Mouse (Mus musculus) kidney, postnatal 36 days (tissue): ENCODE results near the gene Slc35g3.
A peak's percentile ranks its signal among the peaks of the same experiment; 100 is the strongest.

Experiments
- DNase-seq, 2 experiments: peaks; one replicate each; pipeline ENCODE4 v3.0.0; 2021 to 2022; ENCODE audit warnings: mixed read lengths in 2 of 2

Gene Slc35g3

GRCm38 (mm10) chr11:69781828-69782227 is 20.1 kb upstream of the Slc35g3 start:
- DNase-seq, result no peak

DNA sequence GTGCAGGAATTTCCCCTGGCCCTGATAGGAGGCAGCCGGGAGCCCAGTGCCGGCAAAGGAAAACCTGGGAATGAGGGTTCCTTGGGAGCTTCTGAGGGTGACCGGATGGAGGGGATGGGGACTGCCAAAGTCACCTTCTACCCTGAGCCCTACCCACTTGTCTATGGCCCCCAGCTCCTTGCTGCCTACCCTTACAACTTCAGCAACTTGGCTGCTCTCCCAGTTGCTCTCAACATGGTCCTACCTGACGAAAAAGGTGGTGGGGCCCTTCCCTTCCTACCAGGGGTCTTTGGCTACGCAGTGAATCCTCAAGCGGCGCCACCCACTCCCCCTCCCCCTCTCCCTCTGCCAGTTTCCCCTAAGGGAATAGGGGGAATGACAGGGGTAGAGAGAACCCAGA is 17.2 kb upstream of the Slc35g3 start:
- DNase-seq, result no peak

DNA sequence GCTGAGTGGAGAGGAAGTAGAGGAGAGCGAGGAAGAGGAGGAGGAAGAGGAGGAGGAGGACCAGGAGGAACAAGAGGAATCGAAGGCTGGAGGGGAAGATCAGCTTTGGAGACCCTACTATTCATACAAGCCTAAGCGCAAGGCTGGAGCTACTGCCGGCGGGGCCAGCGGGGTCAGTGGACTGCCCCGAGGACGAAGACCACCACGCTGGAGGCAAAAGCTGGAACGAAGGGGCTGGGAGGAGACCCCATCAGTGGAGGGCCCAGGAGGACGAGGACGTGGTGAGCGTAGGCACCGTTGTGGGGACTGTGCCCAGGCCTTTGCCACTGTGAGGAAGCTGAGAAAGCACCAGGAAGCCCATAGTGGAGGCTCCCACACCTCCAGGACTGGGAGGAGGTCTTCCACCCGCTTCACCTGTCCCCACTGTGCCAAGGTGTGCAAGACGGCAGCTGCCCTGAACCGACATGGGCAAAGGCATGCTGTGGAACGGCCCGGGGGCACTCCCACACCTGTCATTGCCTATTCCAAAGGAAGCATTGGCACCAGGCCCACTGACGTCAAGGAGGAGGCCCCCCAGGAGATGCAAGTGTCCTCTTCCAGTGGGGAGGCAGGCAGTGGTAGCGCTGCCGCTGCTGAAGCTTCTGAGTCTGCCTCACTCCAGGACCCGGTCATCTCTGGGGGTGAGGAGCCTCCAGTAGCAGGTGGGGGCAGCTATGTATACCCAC is 16.7 kb upstream of the Slc35g3 start:
- peak in 1 of 2 experiments; percentile 33 for DNase-seq

DNA sequence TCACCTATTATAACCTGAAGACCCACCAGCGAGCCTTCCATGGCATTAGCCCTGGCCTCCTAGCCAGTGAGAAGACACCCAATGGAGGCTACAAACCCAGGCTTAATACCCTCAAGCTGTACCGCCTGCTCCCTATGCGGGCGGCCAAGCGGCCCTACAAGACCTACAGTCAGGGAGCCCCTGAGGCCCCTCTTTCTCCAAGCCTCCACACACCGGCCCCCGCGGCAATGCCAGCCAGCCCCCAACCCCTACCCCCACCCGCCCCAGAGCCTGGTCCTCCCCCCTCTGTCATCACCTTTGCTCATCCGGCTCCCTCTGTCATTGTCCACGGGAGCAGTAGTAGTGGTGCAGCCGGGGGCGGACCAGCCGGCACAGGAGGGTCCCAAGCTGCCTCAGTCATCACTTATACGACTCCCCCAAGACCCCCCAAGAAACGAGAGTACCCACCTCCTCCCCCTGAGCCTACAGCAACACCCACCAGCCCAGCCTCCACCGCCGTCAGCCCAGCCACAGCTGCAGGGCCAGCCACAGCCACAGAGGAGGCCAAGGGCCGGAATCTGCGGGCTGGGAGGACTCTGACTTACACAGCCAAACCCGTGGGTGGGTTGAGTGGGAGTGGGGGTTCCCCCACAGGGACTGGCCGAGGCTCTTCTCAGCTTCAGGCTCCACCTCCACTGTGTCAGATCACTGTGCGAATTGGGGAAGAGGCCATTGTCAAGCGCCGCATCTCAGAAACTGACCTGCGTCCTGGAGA is 15.9 kb upstream of the Slc35g3 start:
- no peak for DNase-seq

GRCm38 (mm10) chr11:69776488-69776887 is 14.7 kb upstream of the Slc35g3 start:
- no peak for DNase-seq

- no peak for DNase-seq
Observed at GRCm38 (mm10) chr11:69775716-69776115, 13.9 kb upstream of the Slc35g3 start.

- no peak for DNase-seq
Observed at GRCm38 (mm10) chr11:69774961-69775360, 13.2 kb upstream of the Slc35g3 start.

GRCm38 (mm10) chr11:69767625-69767909 is 5.8 kb upstream of the Slc35g3 start:
- peak; percentile 21 to 32 for DNase-seq

DNA sequence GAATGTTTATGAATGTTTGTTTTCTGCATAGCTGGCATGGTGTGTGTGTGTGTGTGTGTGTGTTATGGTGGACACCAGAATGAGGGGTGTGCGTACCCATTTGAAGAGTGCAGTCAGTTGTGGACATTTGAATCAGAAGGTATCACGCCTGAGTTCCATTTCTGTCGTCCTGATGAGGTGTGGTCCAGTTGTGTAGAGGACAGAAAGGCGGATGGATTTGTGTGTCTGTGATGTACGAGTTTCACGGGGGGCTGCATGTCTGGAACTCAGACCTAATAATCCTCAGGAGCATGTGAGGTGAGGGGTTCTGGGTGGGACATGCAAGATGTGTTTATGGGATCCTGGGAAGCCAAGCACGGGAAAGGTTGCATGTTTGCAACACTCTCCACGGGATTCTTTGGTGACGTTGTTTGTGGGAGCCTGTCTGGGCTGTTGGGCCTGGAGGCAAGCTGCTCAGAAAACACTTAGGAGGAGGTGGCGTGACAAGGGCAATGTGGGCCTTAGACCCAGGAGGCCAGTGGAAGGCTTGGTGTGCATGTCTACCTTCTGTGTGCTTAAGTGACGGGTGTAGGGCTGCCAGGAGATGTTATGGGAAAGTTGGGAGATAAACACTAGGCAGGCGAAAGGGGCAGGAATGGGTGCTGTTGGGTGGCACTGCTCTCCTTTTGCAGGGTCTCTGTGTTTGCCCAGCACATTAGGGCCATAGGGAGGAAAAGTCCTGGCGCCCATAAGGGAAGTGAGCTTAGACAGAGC is 5.3 kb upstream of the Slc35g3 start:
- no peak for DNase-seq

DNA sequence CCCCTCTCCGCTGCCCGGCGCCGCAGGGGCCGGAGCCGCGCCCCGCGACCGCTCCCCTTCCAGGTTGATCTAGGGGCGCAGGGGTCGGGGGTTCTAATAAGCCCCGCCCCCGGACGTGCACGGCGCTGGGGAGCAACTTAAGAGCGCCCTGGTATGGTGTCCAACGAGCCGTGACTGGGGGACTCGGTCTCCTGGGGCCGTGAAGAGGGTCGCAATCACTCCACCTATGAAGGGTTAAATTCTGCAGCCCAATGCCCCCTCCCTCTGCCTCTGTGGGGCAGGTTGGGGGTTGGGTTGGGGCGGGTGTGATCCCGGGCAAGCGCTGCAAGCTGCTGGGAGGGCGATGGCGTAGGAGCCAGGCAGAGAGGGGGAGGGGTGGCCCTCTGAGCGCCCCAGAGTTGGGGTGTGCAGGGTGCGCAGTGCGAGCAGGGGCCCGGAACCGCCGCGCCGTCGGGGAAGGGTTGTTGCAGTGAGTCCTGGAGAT is 4.4 kb upstream of the Slc35g3 start:
- DNase-seq, result peak; percentile 63 to 84

DNA sequence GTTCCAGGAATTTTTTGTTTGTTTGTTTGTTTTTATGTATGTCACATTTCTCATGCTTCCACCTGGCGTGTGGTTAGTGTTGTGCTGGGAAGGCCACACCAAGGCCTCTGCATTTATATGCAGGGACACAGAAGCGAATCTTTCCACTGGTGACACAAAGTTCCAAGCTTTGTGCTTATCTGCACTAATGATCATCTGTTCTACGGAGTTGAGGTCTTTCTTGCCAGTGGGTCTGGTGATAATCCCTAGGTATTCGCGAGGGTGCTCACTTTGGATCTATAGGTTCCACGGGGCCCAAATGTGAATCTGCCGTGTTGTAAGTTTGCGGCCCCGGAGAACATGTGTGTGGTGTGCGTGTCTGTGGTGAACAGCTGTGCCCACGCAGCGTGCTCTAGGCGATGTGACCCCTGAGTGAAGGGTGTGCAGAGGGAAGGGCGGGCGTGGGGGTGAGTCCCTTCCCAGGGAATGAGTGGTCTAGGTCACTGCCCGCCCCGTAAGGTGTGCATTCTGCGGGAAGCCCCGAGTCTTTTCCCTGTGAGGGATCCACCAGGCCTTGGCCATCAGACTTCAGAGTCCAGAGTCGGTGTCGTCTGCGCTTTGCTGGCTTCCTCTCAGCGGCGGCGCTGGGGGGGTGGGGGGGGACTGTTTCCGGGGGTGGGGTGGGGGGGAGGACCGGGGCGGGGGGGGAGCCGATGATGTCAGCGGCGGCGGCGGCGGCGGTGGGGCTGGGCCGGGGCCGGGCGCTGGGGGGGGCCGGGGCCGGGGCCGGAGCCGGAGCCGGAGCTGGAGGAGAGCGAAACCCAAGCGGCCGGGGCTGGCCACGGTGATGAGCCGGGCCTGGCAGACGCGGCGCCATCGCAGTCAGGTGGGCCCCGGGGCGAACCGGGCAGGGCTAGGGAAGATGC is 3.7 kb upstream of the Slc35g3 start, which contains the start of gene Zbtb4:
Gene Zbtb4, plus strand, starts transcription at position 692 of the 905 bp plus-strand sequence.
- DNase-seq, result peak; percentile 48 to 71

- DNase-seq, result peak in 1 of 2 experiments; percentile 34
Observed at GRCm38 (mm10) chr11:69763551-69763950, 1.8 kb upstream of the Slc35g3 start.

DNA sequence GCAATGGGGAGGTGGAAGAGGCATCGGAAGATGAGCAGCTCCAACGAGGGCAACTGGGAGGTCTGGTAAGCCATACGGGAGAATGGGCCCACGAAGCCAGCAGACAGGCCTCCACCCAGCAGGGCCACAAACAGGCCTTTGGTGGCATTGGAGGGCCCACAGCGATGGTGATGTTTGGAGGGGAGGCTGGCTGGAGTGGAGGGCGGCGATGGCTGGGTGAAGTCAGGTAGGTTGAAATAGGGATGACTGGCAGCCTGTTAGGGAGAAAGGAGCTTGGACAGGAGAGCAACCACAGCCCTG is 917 bp downstream of the Slc35g3 start:
- DNase-seq, result no peak

DNA sequence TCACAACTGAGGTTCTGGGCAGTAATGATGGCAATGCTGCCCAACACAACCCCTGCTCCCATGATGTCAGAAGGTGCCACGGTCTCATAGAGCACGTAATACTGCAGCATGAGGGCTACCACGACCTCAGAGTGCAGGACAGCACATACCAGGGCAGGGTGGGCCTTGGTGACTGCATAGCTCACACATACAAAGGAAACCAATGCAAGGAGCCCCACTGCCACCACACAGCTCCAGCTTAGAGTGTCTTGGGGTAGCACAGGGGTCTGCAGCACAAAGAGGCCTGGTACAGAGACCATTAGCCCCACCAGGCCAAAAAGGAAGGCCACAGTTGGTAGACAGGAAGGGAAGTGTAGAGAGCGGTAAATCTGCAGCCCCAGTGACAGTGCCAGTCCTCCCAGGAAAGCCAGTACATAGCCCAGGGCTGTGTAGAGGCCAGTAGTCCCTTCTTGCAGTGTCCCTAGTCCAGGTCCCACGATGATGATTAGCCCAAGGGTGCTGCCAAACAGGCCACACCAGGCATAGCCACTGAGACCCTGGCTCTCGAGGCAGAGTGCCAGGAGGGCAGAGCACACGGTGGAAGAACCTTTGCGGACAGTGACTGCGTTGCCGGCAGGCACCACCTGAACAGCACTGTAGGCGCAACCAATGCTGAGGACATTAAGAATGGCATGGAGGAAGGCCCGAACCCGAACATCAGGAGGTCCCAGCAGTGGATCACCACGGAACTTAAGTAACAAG is 1.4 kb downstream of the Slc35g3 start:
- no peak for DNase-seq

DNA sequence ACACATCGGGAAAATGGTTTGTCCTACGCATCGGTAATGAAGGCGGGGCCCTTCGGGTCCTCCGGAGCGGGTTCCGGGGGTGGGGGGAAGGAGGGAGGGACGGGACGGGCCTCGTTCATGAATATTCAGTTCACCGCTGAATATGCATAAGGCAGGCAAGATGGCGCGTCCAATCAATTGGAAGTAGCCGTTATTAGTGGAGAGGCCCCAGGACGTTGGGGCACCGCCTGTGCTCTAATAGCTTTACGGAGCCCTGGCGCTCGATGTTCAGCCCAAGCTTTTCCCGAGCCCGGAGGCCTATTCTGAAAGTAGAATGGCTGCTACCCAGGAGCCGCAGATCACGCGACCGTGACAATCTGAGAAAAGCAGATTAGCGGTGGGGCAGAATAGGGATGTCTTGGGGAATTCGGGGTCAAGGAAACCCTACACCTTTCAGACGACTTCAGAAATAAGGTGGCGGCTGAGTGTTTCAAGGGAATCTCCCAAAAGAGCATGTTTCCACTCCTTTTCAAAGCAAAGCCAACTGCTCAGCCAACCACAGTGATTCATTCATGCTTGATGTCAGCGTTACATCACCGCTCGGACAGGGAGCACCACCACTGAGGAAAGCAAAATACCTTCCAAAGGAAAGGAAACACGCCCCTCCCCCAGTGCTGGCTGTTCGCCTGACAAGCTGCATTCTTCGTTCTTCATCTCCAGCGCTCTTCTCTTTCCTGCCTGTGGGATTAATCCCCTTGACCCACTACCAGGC is 2.6 kb downstream of the Slc35g3 start:
- peak; percentile 89 to 95 for DNase-seq

DNA sequence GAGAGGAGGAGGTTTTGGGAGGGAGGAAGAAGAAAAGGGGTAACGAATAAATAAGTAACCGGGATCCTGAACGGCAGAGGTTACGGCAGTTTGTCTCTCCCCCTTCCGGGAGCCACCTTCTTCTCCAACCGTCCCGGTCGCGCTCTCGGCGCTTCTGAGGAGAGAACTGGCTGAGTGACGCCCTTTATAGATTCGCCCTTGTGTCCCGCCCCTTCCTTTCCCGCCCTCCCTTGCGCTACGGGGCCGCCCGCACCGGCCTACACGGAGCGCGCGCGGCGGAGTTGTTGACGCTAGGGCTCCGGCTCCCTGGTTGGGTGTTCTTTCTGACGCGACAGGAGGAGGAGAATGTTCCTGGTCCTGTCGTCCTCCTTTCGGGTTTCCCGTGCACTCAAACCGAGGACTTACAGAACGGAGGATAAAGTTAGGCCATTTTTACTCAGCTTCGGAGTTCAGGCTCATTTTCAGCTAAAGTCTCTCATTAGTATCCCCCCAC is 3.2 kb downstream of the Slc35g3 start, which contains the start of gene Polr2a:
Gene Polr2a, minus strand, starts transcription at position 160 of the 493 bp plus-strand sequence.
- DNase-seq, result peak; percentile 97

DNA sequence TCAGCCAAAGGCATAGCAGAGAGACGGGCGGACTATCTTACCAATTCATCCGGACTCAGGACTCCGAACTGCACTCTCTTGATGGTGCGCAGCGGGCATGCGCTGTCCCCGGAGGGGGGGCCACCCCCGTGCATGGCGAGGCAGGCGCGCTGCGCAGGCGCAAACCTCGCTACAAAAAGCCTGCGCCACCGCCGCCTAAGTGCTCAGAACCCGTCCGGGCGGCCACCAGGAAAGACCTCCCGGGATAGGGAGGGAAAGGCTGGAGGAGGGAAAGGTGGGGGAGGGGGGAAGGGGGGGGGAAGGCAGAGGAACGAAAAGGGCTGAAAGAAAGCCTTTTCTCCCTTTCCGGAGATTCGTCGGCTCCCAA is 3.7 kb downstream of the Slc35g3 start:
- DNase-seq, result peak; percentile 97 to 99

DNA sequence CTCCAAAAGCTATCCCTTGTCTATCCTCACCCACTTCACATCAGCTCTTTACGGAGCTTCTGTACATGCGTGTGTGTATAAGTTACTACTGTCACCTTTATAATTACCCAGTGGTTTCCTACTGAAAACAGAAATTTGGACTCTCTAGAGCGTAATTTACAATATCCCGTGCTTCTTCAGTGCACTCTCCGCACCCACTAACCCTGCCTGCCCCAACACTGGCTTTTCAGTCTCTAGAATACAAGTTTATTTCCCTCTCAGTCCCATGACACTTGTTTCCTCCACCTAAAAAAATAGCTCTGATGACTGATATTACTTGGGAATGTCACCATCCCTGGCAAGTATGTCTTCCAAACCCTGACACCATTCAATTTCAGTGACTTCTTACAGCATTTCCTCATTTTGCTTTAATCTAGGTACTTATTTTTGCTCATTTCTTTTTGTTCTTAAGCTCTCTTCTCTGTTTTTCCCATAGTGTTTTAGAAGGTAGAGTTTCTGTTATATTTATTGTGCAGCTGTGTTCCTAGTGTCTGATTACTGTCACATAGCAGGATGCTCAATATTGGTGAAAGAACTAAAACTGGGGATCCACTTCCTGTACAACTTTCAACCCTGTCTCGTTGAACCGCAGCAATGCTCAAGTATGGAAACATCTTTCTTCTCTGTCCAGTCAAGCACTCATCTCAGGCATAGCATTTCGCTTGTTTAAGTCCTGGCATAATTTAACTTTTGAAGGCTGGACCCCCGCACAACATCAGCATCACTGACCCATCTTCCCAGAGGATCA is 4.3 kb downstream of the Slc35g3 start:
- no peak for DNase-seq

GRCm38 (mm10) chr11:69754701-69755100 is 7.1 kb downstream of the Slc35g3 start:
- DNase-seq, result peak; percentile 55 to 60

- DNase-seq, result no peak
Observed at GRCm38 (mm10) chr11:69754233-69754632, 7.5 kb downstream of the Slc35g3 start.
